Mouse (Mus musculus): ENCODE measurements around the gene Tjp2.

Gene Tjp2

DNA sequence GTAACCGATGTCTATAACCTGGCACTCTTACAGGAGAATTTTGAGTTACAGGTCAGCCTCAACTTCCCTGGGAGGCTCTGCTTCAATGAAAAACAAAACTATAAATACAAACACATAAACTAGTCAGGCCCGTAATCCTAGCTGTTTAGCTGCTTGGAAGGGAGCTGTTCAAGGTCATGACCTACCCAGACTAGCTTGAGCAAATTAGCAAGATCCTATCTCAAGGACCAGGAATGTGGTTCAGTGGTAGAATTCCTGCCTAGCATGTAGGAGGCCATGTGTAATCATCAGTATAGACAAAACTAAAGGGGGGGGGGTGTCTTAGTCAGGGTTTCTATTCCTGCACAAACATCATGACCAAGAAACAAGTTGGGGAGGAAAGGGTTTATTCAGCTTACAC is 46.7 kb downstream of the Tjp2 start:
- no peak for DNase-seq (ENCODE audit: low spot score)

- DNase-seq (ENCODE audit: low spot score), result no peak
Measured at GRCm38 (mm10) chr19:24176692-24177091, 48.1 kb downstream of the Tjp2 start.

- peak; percentile 59 for DNase-seq (ENCODE audit: low spot score)
Measured at GRCm38 (mm10) chr19:24174896-24175295, 49.9 kb downstream of the Tjp2 start.

- DNase-seq (ENCODE audit: low spot score), result peak; percentile 94
Measured at GRCm38 (mm10) chr19:24173608-24174523, 51.0 kb downstream of the Tjp2 start.

- DNase-seq (ENCODE audit: low spot score), result peak; percentile 31
Measured at GRCm38 (mm10) chr19:24173020-24173419, 51.8 kb downstream of the Tjp2 start.

DNA sequence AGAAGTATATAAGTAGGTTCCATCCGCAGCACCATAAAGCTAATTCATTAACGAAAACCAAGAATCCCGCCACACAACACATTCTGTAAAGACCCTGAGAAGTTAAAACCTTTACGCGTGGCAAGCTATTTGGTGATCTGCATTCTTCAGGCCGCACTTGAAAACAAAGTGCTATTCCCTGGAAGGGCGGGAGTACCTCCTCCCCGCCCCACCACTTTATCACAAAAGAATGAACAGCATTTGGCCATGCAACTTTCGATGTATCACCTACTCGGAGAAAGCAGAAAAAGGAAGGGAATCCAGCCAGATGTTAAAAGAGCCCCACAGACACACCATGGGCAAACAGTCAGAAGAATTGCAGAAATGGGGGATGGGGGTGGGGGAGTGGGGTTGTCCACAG is 56.3 kb downstream of the Tjp2 start:
- DNase-seq (ENCODE audit: low spot score), result no peak

GRCm38 (mm10) chr19:24166516-24167091 is 58.2 kb downstream of the Tjp2 start:
- peak; percentile 46 for DNase-seq (ENCODE audit: low spot score)

- peak; percentile 42 for DNase-seq (ENCODE audit: low spot score)
Measured at GRCm38 (mm10) chr19:24163974-24164373, 60.9 kb downstream of the Tjp2 start.

DNA sequence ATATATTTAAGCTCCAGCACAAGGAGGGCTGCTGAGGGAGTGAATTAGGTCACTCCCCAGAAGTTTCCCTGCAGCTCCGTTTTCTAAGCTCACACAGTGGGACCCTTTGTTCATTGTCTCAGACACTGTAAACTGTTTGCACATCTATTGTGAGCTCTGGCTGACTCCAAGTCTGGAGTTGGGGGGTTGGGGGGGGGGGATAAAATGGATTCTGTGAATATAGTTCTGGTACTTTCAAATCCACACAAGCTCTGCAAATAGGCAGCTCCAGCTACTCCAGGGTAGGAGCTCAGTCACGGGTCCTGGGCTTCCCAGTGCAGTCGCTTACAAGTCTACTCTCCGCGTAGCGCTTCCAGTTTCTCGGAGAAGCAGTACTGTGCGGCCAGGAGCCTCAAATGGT is 64.4 kb downstream of the Tjp2 start:
- peak; percentile 66 for DNase-seq (ENCODE audit: low spot score)

GRCm38 (mm10) chr19:24159751-24160150 is 65.1 kb downstream of the Tjp2 start:
- DNase-seq (ENCODE audit: low spot score), result no peak

DNA sequence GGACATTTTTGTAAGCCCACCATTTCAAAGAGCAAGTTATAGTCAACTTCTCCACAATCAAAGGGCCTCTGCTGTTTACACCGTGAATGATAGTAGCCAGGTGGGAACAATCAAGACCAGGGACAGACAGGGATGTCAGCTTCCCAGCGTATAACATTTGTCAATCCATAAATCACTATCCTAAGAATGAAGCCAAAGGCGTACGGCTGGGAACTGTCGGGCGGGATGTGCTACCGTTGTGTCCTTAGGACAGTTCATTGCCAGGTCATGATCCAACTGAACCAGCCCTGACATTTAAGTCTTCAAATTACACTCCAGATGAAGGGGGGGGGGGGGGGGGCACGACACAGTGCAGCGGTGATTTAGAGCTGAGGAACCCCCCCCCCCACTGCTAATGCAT is 65.5 kb downstream of the Tjp2 start:
- DNase-seq (ENCODE audit: low spot score), result peak; percentile 56

GRCm38 (mm10) chr19:24156067-24156455 is 68.8 kb downstream of the Tjp2 start:
- DNase-seq (ENCODE audit: low spot score), result peak; percentile 27

DNA sequence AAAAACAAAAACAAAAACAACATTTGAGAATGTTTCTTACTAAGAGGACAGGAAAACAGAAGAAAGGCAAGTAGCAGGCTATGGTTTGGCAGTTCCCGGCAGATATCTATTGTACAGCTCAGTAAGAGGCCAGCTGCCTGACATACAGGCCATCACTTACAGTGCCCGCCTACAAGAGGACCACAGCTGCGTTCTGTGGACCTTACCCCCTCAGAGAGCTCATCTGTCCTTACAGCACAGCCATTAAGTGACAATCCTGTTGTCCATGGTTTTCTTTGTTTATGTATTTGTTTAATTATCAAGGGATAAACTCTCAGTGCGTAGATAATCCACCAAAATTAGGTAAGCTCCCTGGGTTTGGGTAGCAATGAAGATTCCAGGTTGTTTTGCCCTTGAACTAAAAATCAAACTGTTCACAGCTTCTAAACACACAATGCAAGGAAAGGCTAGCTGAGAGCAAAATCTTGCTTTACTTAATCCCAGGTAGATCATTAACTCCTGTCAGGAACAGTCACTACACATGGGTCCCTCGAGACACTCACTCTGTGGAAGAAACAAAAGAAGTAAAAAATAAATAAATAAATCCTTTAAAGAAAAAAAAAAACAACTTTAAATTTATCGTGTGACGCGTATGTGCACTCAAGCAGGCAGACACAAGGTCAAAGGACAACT is 69.3 kb downstream of the Tjp2 start:
- peak; percentile 19 for DNase-seq (ENCODE audit: low spot score)

DNA sequence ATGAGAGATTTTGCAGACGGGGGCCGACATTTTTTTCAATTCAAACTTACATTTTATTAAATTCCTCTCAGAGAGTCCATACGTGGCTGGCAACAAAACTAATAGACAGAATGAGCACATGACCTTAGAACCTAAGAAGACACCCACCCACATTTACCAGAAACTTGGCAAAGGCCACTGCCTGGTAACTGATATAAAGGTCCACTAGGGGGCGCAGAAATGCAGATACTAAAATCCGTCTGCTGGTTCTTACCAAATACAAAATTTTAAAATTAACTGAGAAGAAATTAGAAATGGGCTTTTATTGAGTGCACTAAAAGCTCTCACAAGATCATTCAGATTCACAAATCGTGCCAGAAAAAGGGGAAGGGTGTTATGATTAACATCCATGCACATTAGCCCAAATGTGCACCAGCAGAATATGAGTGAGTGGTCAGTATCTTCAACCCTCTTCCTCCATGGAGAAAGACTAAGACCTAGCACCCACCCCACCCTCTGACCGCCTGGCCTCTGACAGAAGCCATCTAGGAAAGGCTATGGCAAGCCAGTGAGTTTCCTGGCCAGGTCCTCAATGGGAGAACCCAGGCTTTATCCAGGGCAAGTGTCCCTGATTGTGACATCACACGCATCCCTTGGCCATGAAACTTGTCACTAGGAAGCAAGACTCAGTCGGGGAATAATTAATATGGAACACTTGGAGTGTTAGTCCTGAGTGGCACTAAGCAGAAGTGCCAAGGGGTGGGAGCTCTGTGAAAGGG is 71.4 kb downstream of the Tjp2 start:
- peak; percentile 80 for DNase-seq (ENCODE audit: low spot score)

- no peak for DNase-seq (ENCODE audit: low spot score)
Measured at GRCm38 (mm10) chr19:24144009-24144408, 80.8 kb downstream of the Tjp2 start.

DNA sequence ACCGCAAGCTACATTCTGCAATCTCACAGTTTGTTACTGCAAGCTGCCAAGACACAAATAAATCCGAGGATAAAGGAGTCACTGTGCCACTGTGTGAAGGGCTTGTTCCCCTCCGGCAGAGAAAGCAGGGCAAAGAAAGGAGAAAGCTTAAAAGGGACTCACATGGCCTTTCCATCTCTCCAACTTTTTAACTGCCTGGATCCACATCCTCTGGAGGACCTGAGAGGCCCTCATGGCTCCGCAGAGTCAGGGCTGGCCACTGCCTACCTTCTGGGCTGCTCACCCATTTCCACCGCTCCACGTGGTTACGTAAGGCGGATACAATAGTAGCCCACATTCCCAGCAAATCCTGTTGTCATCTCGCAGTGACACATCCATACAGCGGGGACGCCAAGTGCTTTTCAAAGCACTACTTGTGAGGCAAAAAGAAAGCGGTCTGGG is 82.2 kb downstream of the Tjp2 start:
- no peak for DNase-seq (ENCODE audit: low spot score)

DNA sequence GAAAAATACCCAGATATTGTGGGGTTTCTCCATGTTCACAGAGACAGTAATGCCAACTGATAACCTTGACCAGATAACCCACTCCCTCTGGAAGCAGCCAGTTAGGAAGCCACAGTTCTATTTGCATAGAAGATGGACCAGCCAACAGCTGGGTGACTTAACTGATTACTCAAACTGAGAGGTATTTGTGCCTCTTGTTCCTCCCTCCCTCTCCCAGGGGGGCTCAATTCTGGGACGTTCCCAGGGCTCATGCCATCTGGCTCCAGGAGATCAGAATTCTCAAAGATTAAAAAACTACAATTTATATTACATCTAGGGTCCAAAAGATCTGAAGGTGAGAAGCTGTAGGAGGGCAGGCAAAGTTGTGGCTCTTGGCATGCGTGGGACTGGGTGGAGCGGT is 84.5 kb downstream of the Tjp2 start:
- DNase-seq (ENCODE audit: low spot score), result no peak

DNA sequence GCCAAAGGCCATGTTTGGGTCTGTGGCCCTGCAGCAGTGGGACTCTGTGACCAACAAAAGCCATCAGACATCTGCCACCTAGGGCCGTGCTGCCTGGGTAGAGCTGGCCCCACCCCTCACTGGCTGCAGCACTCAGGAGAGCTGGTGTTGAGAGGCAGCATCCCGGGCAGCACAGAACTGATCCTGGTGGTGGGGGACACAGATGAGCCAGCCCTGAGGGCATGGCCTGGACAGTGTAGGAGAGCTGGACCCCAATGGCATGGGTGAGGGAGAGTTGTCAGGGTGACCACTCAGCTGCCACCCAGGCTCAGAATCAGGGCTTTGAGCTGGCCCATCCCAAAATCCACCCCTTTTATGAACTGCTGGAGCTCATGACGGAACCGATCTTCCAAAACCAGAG is 87.4 kb downstream of the Tjp2 start:
- DNase-seq (ENCODE audit: low spot score), result no peak

DNA sequence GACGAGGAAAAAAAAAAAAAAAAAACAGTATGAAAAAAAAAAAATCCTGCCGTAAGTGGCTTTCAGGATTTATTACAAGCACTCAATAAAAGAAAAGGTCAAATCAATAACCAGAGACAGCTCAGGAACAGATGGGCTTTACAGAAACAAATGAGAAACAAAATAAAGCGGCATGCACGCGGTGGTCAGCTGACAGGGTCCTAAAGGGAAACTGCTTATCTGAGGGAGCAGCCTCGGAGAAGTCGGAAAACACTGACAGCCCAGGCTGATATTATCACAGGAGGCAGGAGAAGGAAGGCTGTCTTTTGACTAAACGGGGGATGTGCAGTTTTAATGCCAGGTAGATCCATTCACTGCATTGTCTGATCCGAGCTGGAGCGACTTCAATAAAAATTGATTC is 89.8 kb downstream of the Tjp2 start:
- DNase-seq (ENCODE audit: low spot score), result peak; percentile 64

DNA sequence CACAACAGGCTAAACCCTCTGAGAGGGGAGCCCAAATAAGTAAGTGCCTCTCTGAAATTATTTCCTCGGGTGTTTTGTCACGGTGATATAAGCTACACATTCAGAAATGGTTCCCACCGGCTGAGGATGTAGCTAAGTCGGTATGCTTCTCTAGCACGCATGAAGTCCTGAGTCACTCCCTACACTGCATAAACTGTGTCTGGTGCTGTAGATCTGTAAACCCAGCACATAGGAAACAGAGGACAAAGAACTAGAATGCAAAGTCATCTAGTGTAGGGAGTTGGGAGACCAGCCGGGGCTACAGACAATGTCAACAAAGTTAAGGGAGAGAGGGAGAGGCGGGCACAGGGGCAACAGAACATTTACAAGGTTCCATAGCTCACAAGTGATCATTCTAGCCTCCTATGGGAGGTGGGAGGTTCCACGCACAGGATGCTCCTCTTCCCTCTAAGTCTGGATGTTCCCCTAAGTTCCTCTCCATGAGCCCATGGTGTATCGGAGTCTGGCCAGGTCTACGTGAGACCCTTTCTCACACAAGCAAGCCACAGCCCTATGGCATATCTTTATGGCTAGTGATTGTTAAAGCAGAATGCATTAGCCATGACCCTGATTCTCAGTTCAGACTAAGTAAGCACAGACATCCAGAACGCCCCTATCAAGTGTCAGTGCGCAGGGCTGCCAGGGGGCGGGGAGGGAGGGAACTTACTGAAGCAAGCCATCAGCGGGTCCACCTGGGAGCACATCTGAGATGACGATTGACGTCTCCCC is 90.5 kb downstream of the Tjp2 start:
- peak; percentile 58 for DNase-seq (ENCODE audit: low spot score)

- no peak for DNase-seq (ENCODE audit: low spot score)
Measured at GRCm38 (mm10) chr19:24123534-24124290, 101.1 kb downstream of the Tjp2 start.

Measured in embryo, embryonic 10.5 days (tissue).